Mouse (Mus musculus): Measurements from ENCODE around the gene Rerg. TPM values are rescaled to one million over a fixed set of nuclear protein-coding genes. Genes with fewer than 3 reads are reported as not detected.
"Not testable (repeated sequence)": the region's sequence is repeated elsewhere in the genome, so short reads cannot be mapped to it uniquely, and the experiment has no call there.

Rerg gene
- polyA plus RNA-seq, 1 experiment from 2014 or later = 3.4 TPM

DNA sequence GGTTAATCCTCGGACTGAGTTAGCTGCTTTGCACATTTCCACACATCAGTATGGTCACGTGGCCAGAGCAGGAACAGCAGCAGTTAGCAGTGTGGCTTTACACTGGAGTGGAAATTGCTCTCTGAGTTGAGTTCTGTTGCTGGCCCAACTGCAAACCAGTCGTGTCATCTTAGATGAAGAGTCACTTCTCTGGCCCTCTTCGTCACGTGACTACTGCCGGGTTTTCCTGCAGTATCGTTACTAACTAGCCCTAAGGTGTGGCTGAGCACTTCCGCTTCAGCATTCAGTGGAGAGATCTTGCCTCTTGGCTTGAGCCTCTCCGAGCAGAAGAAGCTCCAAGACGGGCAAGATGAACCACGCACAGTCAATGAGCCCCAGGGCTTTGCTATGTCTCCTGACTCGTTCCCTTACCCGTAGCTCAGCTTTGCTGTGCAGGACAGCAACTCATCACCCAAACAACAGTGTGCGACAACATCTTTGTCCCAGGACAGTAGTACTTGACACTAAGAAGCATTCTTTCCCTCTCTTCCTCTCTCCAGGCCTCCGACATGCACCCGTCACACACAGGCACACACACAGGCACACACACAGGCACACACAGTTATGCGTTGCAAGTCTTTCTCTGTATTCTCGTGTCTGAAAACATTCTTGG, 108.3 kb downstream of the Rerg start:
- Histone ChIP-seq H3K4me2 (no peak overlapping the region), H3K27me3 (no peaks in the 10 kb centered on the region), H3K4me1 (0 out of 2 replicates have a peak, but pooled peaks cover 8% of the 10 kb centered on the region), H3K4me3 (no peak overlapping the region), H3K27ac (no peak overlapping the region), H3K36me3 (ENCODE audit: poor library complexity, severe bottlenecking) (no peaks in the 10 kb centered on the region), H3K9me3 (replicated peaks) (no peaks in the 10 kb centered on the region), H3K9ac (no peak overlapping the region)
- WGBS = 90% methylated on average over 18 of the region's 18 CpGs
- no peak for ATAC-seq

DNA sequence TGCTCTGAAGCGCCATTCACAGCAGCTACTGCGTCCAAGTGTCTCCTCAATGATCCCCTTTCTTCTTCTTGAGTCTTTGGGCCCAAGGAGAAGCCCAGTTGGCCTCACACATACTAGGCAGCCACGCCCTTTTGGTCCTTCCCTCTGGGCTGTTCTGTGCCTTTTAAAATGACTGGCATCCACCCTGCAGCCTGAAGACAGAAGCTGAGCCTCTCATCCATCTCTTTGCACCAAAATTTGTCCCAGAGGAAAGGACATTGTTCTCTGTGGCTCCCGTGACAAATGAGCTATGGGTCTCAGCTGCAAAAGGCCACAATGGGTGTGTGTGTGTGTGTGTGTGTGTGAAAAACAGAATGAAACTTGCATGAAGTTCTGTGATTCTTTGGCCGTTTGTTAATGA, 109.7 kb downstream of the Rerg start:
- Histone ChIP-seq H3K27me3 (no peaks in the 10 kb centered on the region), H3K4me2 (no peak overlapping the region), H3K27ac (no peak overlapping the region), H3K4me3 (no peak overlapping the region), H3K36me3 (ENCODE audit: poor library complexity, severe bottlenecking) (no peaks in the 10 kb centered on the region), H3K9ac (no peak overlapping the region), H3K4me1 (0 out of 2 replicates have a peak, but pooled peaks cover 8% of the 10 kb centered on the region), H3K9me3 (replicated peaks) (no peaks in the 10 kb centered on the region)
- no peak for ATAC-seq
- WGBS = 87% methylated on average over 5 of the region's 5 CpGs

- Histone ChIP-seq H3K27ac (no peak overlapping the region), H3K9ac (no peak overlapping the region), H3K36me3 (ENCODE audit: poor library complexity, severe bottlenecking) (no peaks in the 10 kb centered on the region), H3K9me3 (replicated peaks) (no peaks in the 10 kb centered on the region), H3K4me2 (no peak overlapping the region), H3K4me3 (no peak overlapping the region), H3K4me1 (0 out of 2 replicates have a peak, but pooled peaks cover under 1% of the 10 kb centered on the region), H3K27me3 (no peaks in the 10 kb centered on the region)
- ATAC-seq = no peak
- WGBS = 98% methylated on average over 2 of the region's 2 CpGs
These were observed 112.0 kb downstream of the Rerg start for GRCm38 (mm10) chr6:137058257-137058656.

- H3K4me1 ChIP-seq = no peaks in the 10 kb centered on the region
- 89% methylated on average over 2 of the region's 2 CpGs for WGBS
- H3K27me3 ChIP-seq = no peaks in the 10 kb centered on the region
- H3K9ac ChIP-seq = no peak overlapping the region
- H3K36me3 ChIP-seq (ENCODE audit: poor library complexity, severe bottlenecking) = no peaks in the 10 kb centered on the region
- H3K27ac ChIP-seq = no peak overlapping the region
- ATAC-seq = no peak
- H3K4me3 ChIP-seq = no peak overlapping the region
- peaks cover 8% of the 10 kb centered on the region for H3K9me3 ChIP-seq (replicated peaks)
- no peak overlapping the region for H3K4me2 ChIP-seq
These were observed 116.2 kb downstream of the Rerg start for GRCm38 (mm10) chr6:137054073-137054472.

GRCm38 (mm10) chr6:137053464-137053863, 116.8 kb downstream of the Rerg start:
- ATAC-seq = no peak
- H3K9me3 ChIP-seq (replicated peaks) = peaks cover 8% of the 10 kb centered on the region
- WGBS = 79% methylated on average over 5 of the region's 5 CpGs
- no peak overlapping the region for H3K27ac ChIP-seq
- no peaks in the 10 kb centered on the region for H3K27me3 ChIP-seq
- no peaks in the 10 kb centered on the region for H3K36me3 ChIP-seq (ENCODE audit: poor library complexity, severe bottlenecking)
- H3K4me3 ChIP-seq = no peak overlapping the region
- no peaks in the 10 kb centered on the region for H3K4me1 ChIP-seq
- H3K9ac ChIP-seq = no peak overlapping the region
- H3K4me2 ChIP-seq = no peak overlapping the region

DNA sequence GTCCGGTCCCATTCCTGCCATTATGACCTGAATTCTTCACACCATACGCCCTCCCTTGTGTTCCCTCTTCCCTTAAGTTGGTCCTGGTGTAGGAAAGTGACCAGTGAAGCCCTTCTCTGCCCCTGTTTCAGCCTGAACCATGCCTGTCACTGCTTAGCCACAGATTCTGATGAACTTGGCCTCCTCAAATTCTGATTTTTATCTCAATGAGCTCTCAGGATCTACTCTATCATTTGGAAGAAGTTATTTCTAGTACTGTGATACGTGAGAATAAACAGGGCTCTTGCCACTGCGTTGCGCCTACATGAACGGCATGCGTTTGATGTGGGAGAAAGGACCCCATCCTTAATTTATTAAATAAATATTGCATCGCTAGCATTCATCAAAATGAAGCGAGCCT, 117.3 kb downstream of the Rerg start:
- Histone ChIP-seq H3K27ac (no peak overlapping the region), H3K9ac (no peak overlapping the region), H3K27me3 (no peaks in the 10 kb centered on the region), H3K36me3 (ENCODE audit: poor library complexity, severe bottlenecking) (no peaks in the 10 kb centered on the region), H3K4me1 (no peaks in the 10 kb centered on the region), H3K4me3 (no peak overlapping the region), H3K9me3 (replicated peaks) (peaks cover 8% of the 10 kb centered on the region), H3K4me2 (no peak overlapping the region)
- ATAC-seq = no peak
- WGBS = 94% methylated on average over 9 of the region's 9 CpGs

GRCm38 (mm10) chr6:137047036-137047435, 123.3 kb downstream of the Rerg start:
- WGBS = 92% methylated on average over 11 of the region's 11 CpGs
- no peak overlapping the region for H3K4me3 ChIP-seq
- H3K4me2 ChIP-seq = no peak overlapping the region
- peaks cover 8% of the 10 kb centered on the region for H3K9me3 ChIP-seq (replicated peaks)
- ATAC-seq = no peak
- no peak overlapping the region for H3K27ac ChIP-seq
- H3K27me3 ChIP-seq = no peaks in the 10 kb centered on the region
- no peaks in the 10 kb centered on the region for H3K36me3 ChIP-seq (ENCODE audit: poor library complexity, severe bottlenecking)
- H3K4me1 ChIP-seq = no peaks in the 10 kb centered on the region
- no peak overlapping the region for H3K9ac ChIP-seq

DNA sequence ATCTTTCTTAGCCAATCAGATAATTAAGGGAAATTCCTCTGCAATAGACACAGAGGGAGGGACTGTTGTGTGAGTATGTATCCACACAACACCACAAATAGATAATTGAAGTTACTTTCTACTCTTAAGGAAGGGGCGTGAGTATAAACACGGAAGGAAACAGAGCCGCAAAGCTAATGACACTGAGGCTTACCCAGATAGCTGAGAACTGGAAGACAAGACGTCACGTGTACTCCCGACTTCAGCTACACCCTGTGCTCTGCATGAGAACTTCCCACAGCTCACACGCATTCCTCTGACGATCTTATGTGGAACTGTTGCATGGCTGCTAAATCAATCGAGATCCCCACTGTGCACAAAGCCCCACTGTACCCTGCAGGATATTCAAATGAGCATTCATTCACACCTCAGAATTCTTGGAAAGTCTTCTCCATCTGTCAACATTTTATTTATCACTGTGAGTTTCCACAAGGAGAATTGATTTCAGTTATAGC, 125.2 kb downstream of the Rerg start:
- Histone ChIP-seq H3K27ac (no peak overlapping the region), H3K9me3 (replicated peaks) (peaks cover 8% of the 10 kb centered on the region), H3K4me3 (no peak overlapping the region), H3K9ac (no peak overlapping the region), H3K4me2 (no peak overlapping the region), H3K4me1 (no peaks in the 10 kb centered on the region), H3K36me3 (ENCODE audit: poor library complexity, severe bottlenecking) (no peaks in the 10 kb centered on the region), H3K27me3 (no peaks in the 10 kb centered on the region)
- 81% methylated on average over 9 of the region's 9 CpGs for WGBS
- ATAC-seq = no peak

DNA sequence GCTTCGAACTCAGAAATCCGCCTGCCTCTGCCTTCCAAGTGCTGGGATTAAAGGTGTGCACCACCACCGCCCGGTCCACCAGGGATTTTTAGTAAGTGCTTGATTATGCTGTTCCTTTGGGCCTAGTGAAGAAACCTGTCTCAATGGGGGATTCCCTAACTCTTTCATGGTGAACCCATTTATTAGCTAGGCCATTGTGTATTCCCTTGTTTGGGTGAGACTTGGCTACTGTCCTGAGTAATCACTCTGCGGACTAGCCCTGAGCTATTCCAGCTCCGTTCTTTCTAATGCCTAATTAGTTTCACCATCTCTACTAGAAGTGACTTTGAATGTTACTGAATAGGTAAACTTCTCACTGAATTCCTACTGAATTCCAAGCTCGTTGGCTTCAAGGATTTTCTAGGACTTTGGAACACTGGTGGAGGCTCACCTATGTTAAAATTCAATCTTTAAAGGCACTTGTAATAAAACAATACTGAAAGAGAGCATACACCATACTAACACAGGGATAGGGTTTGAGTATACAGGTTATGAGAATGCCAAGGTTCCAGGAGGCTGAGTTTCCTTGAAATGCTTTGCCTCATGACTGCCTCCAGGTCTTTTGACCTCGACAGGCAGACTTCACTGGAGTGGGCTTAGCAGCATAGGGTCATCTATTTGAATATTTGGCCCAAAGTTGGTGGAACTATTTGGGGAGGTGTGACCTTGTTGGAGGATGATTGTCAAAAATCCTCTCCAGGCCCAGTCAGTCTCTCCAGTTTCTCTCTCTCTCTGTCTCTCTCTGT, 134.5 kb downstream of the Rerg start:
- not testable (repeated sequence) for H3K36me3 ChIP-seq (ENCODE audit: poor library complexity, severe bottlenecking); H3K4me1 ChIP-seq; H3K27ac ChIP-seq; H3K4me3 ChIP-seq; H3K9me3 ChIP-seq (replicated peaks); H3K4me2 ChIP-seq; ATAC-seq; H3K27me3 ChIP-seq; H3K9ac ChIP-seq
- WGBS = 78% methylated on average over 8 of the region's 8 CpGs

DNA sequence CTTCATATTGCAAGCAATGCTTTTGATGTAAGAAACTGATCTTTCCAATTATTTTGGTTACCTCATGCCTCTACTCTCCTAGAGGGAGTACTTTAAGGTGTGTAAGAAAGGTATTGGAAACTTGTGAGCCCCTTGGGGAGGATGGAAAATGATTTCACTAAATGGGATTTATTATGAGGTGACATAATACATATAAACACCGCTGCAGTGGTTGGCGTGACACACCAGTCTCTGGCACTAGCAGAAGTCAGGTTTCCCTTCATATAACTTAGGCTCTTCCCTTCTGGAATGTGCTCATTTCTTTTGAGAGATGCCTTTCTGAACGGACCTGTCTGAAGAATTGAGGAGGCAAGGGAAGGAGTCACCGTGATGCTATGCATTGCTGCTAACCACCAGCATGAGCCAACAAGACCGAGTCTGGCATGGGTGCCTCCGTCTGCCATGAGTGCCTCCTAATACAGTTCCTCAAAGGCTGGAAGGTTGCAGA, 139.6 kb downstream of the Rerg start:
- no peak for ATAC-seq
- H3K9me3 ChIP-seq (replicated peaks) = no peaks in the 10 kb centered on the region
- no peak overlapping the region for H3K9ac ChIP-seq
- H3K4me1 ChIP-seq = no peaks in the 10 kb centered on the region
- no peak overlapping the region for H3K4me3 ChIP-seq
- WGBS = 86% methylated on average over 6 of the region's 6 CpGs
- no peaks in the 10 kb centered on the region for H3K36me3 ChIP-seq (ENCODE audit: poor library complexity, severe bottlenecking)
- no peaks in the 10 kb centered on the region for H3K27me3 ChIP-seq
- no peak overlapping the region for H3K27ac ChIP-seq
- no peak overlapping the region for H3K4me2 ChIP-seq

GRCm38 (mm10) chr6:137029931-137030610, 140.2 kb downstream of the Rerg start:
- Histone ChIP-seq H3K4me3 (no peak overlapping the region), H3K36me3 (ENCODE audit: poor library complexity, severe bottlenecking) (no peaks in the 10 kb centered on the region), H3K27me3 (no peaks in the 10 kb centered on the region), H3K4me1 (no peaks in the 10 kb centered on the region), H3K4me2 (no peak overlapping the region), H3K9me3 (replicated peaks) (no peaks in the 10 kb centered on the region), H3K9ac (no peak overlapping the region), H3K27ac (no peak overlapping the region)
- ATAC-seq = no peak
- WGBS = 74% methylated on average over 7 of the region's 7 CpGs

DNA sequence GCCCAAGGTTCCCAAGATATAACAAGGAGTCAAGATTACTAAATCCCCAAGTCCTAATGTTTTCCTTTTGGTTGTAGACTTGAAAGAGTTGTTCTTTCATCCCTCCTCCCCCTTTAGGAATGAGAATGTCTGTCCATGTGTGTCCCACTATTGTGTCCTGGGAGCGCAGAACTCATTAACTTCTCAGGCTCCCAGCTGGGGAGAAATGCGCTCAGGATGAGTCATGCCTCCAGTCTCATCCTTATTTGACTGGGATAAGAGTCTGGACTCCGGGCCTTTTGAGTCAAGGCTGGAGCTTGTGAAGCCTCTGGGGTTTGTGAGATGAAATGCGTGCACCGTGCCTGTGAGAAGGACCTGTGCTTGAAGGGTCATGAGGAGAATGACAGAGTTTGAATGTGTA, 144.8 kb downstream of the Rerg start:
- H3K9me3 ChIP-seq (replicated peaks) = no peaks in the 10 kb centered on the region
- no peaks in the 10 kb centered on the region for H3K36me3 ChIP-seq (ENCODE audit: poor library complexity, severe bottlenecking)
- H3K9ac ChIP-seq = no peak overlapping the region
- no peak overlapping the region for H3K4me2 ChIP-seq
- H3K4me3 ChIP-seq = no peak overlapping the region
- H3K27ac ChIP-seq = no peak overlapping the region
- H3K4me1 ChIP-seq = no peaks in the 10 kb centered on the region
- WGBS = 67% methylated on average over 5 of the region's 5 CpGs
- ATAC-seq = no peak
- H3K27me3 ChIP-seq = no peaks in the 10 kb centered on the region
